Mouse (Mus musculus): Measurements from ENCODE around the gene Vmn2r48. TPM values are rescaled to one million over a fixed set of nuclear protein-coding genes. Genes with fewer than 3 reads are reported as not detected.
"Not testable (repeated sequence)": the region's sequence is repeated elsewhere in the genome, so short reads cannot be mapped to it uniquely, and the experiment has no call there.

Vmn2r48 gene
- polyA plus RNA-seq (2015; fragmentation: Nextera tagmentation; extraction: Ambion mirVana) = not detected in 2 replicates

DNA sequence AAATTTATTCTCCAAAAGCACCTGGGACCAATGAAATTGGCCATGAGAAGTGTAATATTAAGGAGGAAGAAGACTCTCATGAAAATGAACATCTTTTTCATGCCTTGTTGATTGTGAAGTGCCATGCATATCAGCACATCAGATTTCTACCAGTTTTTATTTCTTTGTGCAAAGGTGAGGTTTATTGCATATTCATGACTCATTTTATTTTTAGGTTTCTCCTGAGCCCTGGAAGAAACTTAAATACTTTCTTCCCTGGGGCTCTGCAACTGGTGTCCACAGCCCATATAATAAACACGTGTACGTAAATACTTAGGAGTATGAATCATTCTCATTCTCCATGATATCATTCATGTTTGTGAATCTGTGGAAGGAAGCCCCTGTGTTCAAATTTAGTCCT lies at the start of gene Vmn2r48:
TSS of gene Vmn2r48 (minus strand) at position 101 of the 400 bp plus-strand sequence.
- H3K27ac ChIP-seq; H3K27me3 ChIP-seq; H3K4me2 ChIP-seq (replicated peaks); H3K36me3 ChIP-seq; H3K4me1 ChIP-seq (replicated peaks); H3K9ac ChIP-seq (replicated peaks); H3K9me3 ChIP-seq; ATAC-seq; H3K4me3 ChIP-seq (replicated peaks): not testable (repeated sequence)
- WGBS = 83% methylated on average over 2 of the region's 2 CpGs

DNA sequence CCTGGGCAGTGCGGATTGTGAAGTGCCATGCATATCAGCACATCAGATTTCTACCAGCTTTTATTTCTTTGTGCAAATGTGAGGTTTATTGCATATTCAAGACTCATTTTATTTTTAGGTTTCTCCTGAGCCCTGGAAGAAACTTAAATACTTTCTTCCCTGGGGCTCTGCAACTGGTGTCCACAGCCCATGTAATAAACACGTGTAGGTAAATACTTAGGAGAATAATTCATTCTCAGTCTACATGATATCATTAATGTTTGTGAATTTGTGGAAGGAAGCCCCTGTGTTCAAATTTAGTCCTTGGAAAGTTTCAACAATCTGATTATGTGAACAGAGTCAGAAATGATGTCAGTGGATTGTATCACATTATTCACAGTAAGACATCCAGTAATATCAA lies 38.8 kb upstream of the Vmn2r48 start, which contains the start of gene Vmn2r49:
TSS of gene Vmn2r49 (minus strand) at position 101 of the 400 bp plus-strand sequence.
- 73% methylated on average over 2 of the region's 2 CpGs for WGBS
- not testable (repeated sequence) for H3K9ac ChIP-seq (replicated peaks); H3K27me3 ChIP-seq; H3K27ac ChIP-seq; ATAC-seq; H3K4me3 ChIP-seq (replicated peaks); H3K4me1 ChIP-seq (replicated peaks); H3K36me3 ChIP-seq; H3K9me3 ChIP-seq; H3K4me2 ChIP-seq (replicated peaks)

Other genes starting within 250 kb of the Vmn2r48 start
- gene Vmn2r46, start 183.0 kb downstream of the Vmn2r48 start, polyA plus RNA-seq (2015; fragmentation: Nextera tagmentation; extraction: Ambion mirVana) = not detected in 2 replicates
- not detected in 2 replicates for gene Vmn2r47, start 112.3 kb downstream of the Vmn2r48 start, polyA plus RNA-seq (2015; fragmentation: Nextera tagmentation; extraction: Ambion mirVana)
- not detected in 2 replicates for gene Vmn2r49, start 38.7 kb upstream of the Vmn2r48 start, polyA plus RNA-seq (2015; fragmentation: Nextera tagmentation; extraction: Ambion mirVana)
- gene Vmn2r50, start 99.7 kb upstream of the Vmn2r48 start, polyA plus RNA-seq (2015; fragmentation: Nextera tagmentation; extraction: Ambion mirVana) = not detected in 2 replicates
- not detected in 2 replicates for gene Vmn2r51, start 152.2 kb upstream of the Vmn2r48 start, polyA plus RNA-seq (2015; fragmentation: Nextera tagmentation; extraction: Ambion mirVana)
- gene Vmn2r52, start 223.0 kb upstream of the Vmn2r48 start, polyA plus RNA-seq (2015; fragmentation: Nextera tagmentation; extraction: Ambion mirVana) = not detected in 2 replicates

Data from midbrain, embryonic 13.5 days (tissue).